Mouse (Mus musculus) midbrain, embryonic 13.5 days (tissue): Measurements from ENCODE around the gene Gm49337. TPM values are rescaled to one million over a fixed set of nuclear protein-coding genes. Genes with fewer than 3 reads are reported as not detected.

ENCODE experiments used
- ATAC-seq: fragments of 200-750 bp; cut with Nextera tagmentation; 2 replicates; pipeline ENCODE4 v1.8.0; 2017; ENCODE audit warnings: mild to moderate bottlenecking, moderate TSS enrichment, moderate library complexity
- H3K27ac ChIP-seq: fragments of 300-500 bp; sonication (generic); 2 replicates; pipeline ENCODE4 v1.5.1; 2015; ENCODE audit warnings: inconsistent platforms, mild to moderate bottlenecking, moderate library complexity
- H3K27me3 ChIP-seq: fragments of 300-500 bp; sonication (generic); 2 replicates; pipeline ENCODE4 v1.6.1; 2015; ENCODE audit warnings: mild to moderate bottlenecking, inconsistent platforms
- H3K36me3 ChIP-seq: fragments of 300-500 bp; sonication (generic); 2 replicates; pipeline ENCODE4 v1.6.1; 2015; ENCODE audit warnings: mild to moderate bottlenecking, inconsistent platforms
- H3K4me1 ChIP-seq: fragments of 300-500 bp; sonication (generic); replicated peaks from 2 replicates; pipeline ENCODE4 v1.6.1; 2015; ENCODE audit warnings: inconsistent platforms
- H3K4me2 ChIP-seq: fragments of 300-500 bp; sonication (generic); replicated peaks from 2 replicates; pipeline ENCODE4 v1.6.1; 2015; ENCODE audit warnings: moderate library complexity, mild to moderate bottlenecking, inconsistent platforms
- H3K4me3 ChIP-seq: fragments of 300-500 bp; sonication (generic); replicated peaks from 2 replicates; pipeline ENCODE4 v1.5.1; 2015; ENCODE audit warnings: mild to moderate bottlenecking, inconsistent platforms
- H3K9ac ChIP-seq: fragments of 300-500 bp; sonication (generic); replicated peaks from 2 replicates; pipeline ENCODE4 v1.6.1; 2015; ENCODE audit warnings: mild to moderate bottlenecking, inconsistent platforms
- H3K9me3 ChIP-seq: fragments of 300-500 bp; sonication (generic); 2 replicates; pipeline ENCODE4 v1.6.1; 2016; ENCODE audit warnings: mild to moderate bottlenecking, inconsistent platforms
- WGBS: fragments of 180-500 bp; shearing (Covaris S2); methylation state at CpG from one replicate; pipeline ENCODE4 v1.1.7; 2015; 5-methylcytosine and 5-hydroxymethylcytosine counted together
- polyA plus RNA-seq: library from polyadenylated mRNA; unstranded; fragments of >200 nt; fragmentation: Nextera tagmentation; extraction: Ambion mirVana; gene quantifications from 2 replicates; pipeline ENCODE4 v1.2.1, GENCODE M21; 2015

Gm49337 gene
- polyA plus RNA-seq, 1 experiment from 2014 or later = not detected

DNA sequence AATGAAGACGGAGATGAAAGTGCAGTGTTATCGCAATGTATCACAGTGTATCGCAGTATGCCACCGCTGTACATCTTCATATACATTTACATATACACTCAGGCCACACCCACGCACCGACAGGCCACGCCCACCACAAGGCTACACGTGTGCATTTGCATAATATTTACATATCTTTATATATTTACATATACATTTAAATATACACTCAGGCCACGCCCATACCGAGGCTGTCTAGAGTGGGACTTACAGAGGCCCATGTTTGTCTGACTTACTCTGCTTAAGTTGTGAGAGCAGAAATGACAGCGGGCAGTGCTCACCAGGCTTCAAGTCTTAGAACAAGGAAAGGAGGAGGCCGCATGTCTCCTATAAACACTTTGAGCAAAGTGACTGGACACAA is 120.1 kb downstream of the Gm49337 start:
- no peaks in the 10 kb centered on the region for H3K27me3 ChIP-seq
- no peak for ATAC-seq
- WGBS = 90% methylated on average over 12 of the region's 12 CpGs

DNA sequence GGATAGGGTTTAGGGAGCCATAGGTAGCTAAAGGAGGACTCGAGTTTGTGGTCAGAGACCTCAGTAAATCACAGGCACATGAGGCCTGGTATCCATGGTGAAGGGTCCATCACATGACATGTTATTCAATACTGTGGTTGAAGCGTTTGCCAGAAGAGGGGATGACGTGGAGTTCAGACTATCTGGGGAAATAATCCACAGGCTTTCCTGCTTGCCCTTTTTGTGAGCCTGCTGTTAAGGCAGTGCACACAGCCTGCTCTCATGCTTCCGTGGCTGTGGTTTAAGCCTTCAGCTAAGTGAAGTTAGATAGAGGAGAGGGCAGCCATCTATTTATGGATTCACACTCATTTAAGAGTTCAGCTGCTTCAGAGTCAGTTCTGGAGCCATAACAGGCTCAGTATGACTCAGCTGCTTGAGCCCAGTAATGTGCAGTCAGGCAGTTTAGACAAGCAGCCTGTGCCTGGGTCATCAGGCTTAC is 127.7 kb downstream of the Gm49337 start:
- no peaks in the 10 kb centered on the region for H3K27me3 ChIP-seq
- H3K4me3 ChIP-seq = no peak overlapping the region
- ATAC-seq = no peak
- WGBS = 77% methylated on average over 4 of the region's 4 CpGs
- peaks cover 68% of the 10 kb centered on the region for H3K36me3 ChIP-seq
- no peaks in the 10 kb centered on the region for H3K9me3 ChIP-seq
- no peaks in the 10 kb centered on the region for H3K4me1 ChIP-seq
- no peak overlapping the region for H3K27ac ChIP-seq
- no peak overlapping the region for H3K9ac ChIP-seq
- H3K4me2 ChIP-seq = no peak overlapping the region

More for the DNA sequence above, 120.1 kb downstream of the Gm49337 start:
- Histone ChIP-seq H3K4me3 (no peak overlapping the region), H3K9me3 (no peaks in the 10 kb centered on the region), H3K36me3 (peaks cover 77% of the 10 kb centered on the region), H3K9ac (no peak overlapping the region), H3K4me1 (no peaks in the 10 kb centered on the region), H3K27ac (no peak overlapping the region), H3K4me2 (no peak overlapping the region)

DNA sequence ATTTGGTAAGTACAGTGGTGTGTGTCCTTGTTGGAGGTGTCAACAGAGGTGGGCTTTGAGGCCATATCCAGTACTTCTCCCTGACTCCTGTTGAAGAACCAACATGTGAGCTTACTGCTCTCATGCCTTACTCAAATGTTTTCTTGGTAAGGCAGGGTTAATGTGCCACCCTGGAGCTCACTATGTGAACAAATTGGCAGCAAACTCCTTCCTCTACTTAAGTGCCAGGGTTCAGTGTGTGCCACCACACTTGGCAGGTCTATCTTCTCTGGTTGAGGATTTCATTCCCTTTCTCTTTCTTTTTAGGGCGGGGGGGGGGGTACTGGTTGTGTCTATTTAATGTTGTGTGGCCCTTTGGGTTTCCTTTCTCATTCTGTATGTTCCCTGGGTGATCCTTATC is 131.4 kb downstream of the Gm49337 start:
- Histone ChIP-seq H3K36me3 (peaks cover 75% of the 10 kb centered on the region), H3K9ac (no peak overlapping the region), H3K27ac (no peak overlapping the region), H3K4me3 (no peak overlapping the region), H3K4me2 (no peak overlapping the region), H3K4me1 (no peaks in the 10 kb centered on the region), H3K9me3 (no peaks in the 10 kb centered on the region), H3K27me3 (no peaks in the 10 kb centered on the region)
- ATAC-seq = no peak
- 19% methylated on average over 1 of the region's 1 CpGs for WGBS

DNA sequence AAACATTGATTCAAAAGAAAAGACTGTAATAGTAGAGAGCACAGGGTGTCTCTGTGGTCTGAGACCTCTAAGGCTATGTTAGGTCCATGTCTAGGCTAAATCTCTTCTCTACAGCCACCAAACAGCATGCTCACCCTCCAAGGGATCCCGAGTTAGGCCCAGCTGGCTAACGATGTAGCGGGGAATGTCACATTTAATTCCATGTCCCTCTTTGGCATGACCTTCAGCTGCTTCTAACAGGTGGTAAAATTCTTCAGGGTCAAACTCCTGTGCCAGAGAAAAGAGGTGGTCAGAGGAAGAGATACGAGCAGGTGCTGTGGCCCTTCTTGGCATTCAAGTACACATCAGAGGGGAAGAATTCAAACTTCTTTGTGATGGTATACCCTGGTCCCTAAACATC is 144.4 kb downstream of the Gm49337 start:
- Histone ChIP-seq H3K9me3 (no peaks in the 10 kb centered on the region), H3K4me2 (no peak overlapping the region), H3K27ac (no peak overlapping the region), H3K4me1 (no peaks in the 10 kb centered on the region), H3K4me3 (no peak overlapping the region), H3K36me3 (peaks cover 99% of the 10 kb centered on the region), H3K27me3 (no peaks in the 10 kb centered on the region), H3K9ac (no peak overlapping the region)
- 90% methylated on average over 4 of the region's 4 CpGs for WGBS
- no peak for ATAC-seq

DNA sequence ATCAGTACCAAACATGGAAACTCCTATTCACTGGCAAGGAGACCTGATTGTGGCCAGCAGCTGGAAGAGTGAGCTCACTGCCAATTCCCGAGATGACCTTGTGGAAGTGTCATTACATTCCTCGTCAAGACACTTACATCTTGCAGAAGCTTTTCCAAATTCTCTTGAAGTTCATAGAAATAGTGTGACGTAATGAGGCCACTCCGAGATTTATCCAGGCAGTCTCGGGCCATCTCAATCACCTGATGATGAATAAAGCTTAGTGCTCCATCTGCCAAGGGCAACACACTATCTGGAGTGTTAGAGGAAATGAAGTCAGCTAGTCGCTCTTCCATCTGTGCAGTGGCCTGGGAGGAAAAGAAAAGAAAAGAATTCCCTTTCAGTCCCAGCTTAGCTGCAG is 148.9 kb downstream of the Gm49337 start:
- Histone ChIP-seq H3K4me1 (no peaks in the 10 kb centered on the region), H3K36me3 (peaks cover 84% of the 10 kb centered on the region), H3K9ac (no peak overlapping the region), H3K4me2 (no peak overlapping the region), H3K27me3 (no peaks in the 10 kb centered on the region), H3K9me3 (no peaks in the 10 kb centered on the region), H3K27ac (no peak overlapping the region), H3K4me3 (no peak overlapping the region)
- no peak for ATAC-seq
- WGBS = 93% methylated on average over 6 of the region's 6 CpGs

DNA sequence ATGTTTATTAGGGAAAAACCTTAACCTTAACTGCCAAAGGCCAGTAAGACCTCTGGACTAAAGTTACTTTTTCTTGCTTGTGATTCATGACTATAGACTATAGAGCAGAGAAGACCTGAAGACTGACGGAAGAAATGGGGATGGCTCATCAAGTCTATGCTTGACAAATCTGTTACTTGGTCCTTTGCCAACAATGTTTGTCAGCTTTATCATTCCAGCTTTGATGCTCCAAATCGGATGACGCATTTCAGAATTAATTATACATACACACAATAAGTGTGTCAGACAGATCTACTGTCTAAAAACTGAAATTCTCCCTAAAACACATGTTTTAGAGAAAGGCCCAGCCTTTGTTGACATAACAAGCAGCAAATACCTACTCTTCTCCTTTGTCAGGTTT is 156.1 kb downstream of the Gm49337 start:
- H3K36me3 ChIP-seq = peaks cover 59% of the 10 kb centered on the region
- ATAC-seq = no peak

DNA sequence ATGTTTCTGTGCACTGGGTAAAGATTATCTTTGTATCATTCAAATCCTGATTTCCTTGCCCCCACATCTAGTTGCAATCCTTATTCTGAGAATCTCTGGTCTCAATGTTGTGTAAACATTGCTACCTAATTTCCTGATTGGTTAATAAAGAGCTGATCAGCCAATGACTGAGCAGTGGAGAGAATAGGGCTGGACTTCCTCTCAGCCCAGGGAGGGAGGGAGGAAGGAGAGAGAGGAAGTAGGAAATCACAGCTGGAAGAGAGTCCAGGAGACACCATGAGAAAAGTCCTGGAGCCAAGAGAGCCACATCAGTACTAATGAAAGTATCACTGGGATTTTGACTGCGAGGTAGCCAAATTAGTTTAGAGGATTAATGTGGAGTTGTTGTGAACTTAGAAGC is 163.1 kb downstream of the Gm49337 start:
- H3K4me3 ChIP-seq = no peak overlapping the region

More for the DNA sequence above, 156.1 kb downstream of the Gm49337 start:
- Histone ChIP-seq H3K27ac (no peak overlapping the region), H3K4me1 (no peaks in the 10 kb centered on the region), H3K9me3 (no peaks in the 10 kb centered on the region), H3K4me2 (no peak overlapping the region), H3K9ac (no peak overlapping the region), H3K27me3 (no peaks in the 10 kb centered on the region), H3K4me3 (no peak overlapping the region)
- WGBS = 93% methylated on average over 3 of the region's 3 CpGs

DNA sequence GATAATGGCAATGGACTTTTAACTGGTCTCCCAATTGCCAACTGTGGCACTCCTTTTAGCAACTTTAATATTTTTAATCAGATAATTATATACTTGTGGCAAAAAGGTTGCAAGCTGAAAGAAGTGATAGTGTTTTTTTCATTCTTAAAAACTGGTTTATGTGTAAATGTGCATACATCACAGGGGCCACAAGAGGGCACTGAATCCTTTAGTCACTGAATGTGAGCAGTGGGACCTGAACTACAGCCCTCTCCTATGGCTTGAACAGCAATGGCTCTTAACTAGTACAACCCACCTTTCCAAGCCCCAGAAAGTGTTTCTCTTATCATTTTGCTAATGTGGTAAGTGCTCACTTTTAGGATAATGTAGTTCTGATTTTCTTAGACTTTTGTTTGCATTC is 168.9 kb downstream of the Gm49337 start:
- Histone ChIP-seq H3K27me3 (no peaks in the 10 kb centered on the region), H3K9ac (no peak overlapping the region), H3K36me3 (0 out of 2 replicates have a peak, but pooled peaks cover 4% of the 10 kb centered on the region), H3K4me3 (no peak overlapping the region), H3K9me3 (no peaks in the 10 kb centered on the region), H3K27ac (no peak overlapping the region), H3K4me2 (no peak overlapping the region), H3K4me1 (no peaks in the 10 kb centered on the region)
- ATAC-seq = no peak

More for the DNA sequence above, 163.1 kb downstream of the Gm49337 start:
- H3K36me3 ChIP-seq = peaks cover 15% of the 10 kb centered on the region; the same call in 1 of the 2 replicates
- no peaks in the 10 kb centered on the region for H3K4me1 ChIP-seq
- no peaks in the 10 kb centered on the region for H3K27me3 ChIP-seq
- WGBS = 81% methylated on average over 1 of the region's 1 CpGs
- no peaks in the 10 kb centered on the region for H3K9me3 ChIP-seq
- no peak overlapping the region for H3K27ac ChIP-seq
- H3K9ac ChIP-seq = no peak overlapping the region
- no peak for ATAC-seq
- no peak overlapping the region for H3K4me2 ChIP-seq

Other genes with a start within 250 kb of the Gm49337 start
- 10.9 and 11.7 TPM in 2 replicates for gene Dmbx1, start 233.5 kb upstream of the Gm49337 start, polyA plus RNA-seq
- gene Faah, start 155.5 kb upstream of the Gm49337 start, polyA plus RNA-seq = 9.5 and 11.3 TPM in 2 replicates
- gene Nsun4, start 119.5 kb upstream of the Gm49337 start, polyA plus RNA-seq = 17.5 and 17.9 TPM in 2 replicates
- gene Uqcrh, start 98.3 kb upstream of the Gm49337 start, polyA plus RNA-seq = 434 and 439 TPM in 2 replicates
- 62.1 and 67.1 TPM in 2 replicates for gene Lrrc41, start 98.1 kb upstream of the Gm49337 start, polyA plus RNA-seq
- 18.8 and 19.4 TPM in 2 replicates for gene Rad54l, start 49.7 kb upstream of the Gm49337 start, polyA plus RNA-seq
- 51.8 and 56.9 TPM in 2 replicates for gene Pomgnt1, start 49.5 kb upstream of the Gm49337 start, polyA plus RNA-seq
- gene Lurap1, start 22.0 kb upstream of the Gm49337 start, polyA plus RNA-seq = 1.5 and 2.2 TPM in 2 replicates
- gene Tspan1, start 5.8 kb upstream of the Gm49337 start, polyA plus RNA-seq = 0.11 TPM in 1 of 2 replicates, not detected in the other
- gene 1700042G07Rik, start within 50 bp of the Gm49337 start, polyA plus RNA-seq = not detected in 2 replicates
- 111 TPM in 2 replicates for gene Pik3r3, start 48.2 kb downstream of the Gm49337 start, polyA plus RNA-seq